Mouse (Mus musculus): Measurements from ENCODE around the gene Ptx4. TPM values are rescaled to one million over a fixed set of nuclear protein-coding genes. Genes with fewer than 3 reads are reported as not detected.

Gene Ptx4
- total and polyA plus RNA-seq, 2 experiments from 2014 or later, result 0.54 to 1.2 TPM

- Histone ChIP-seq H3K27me3 (ENCODE audit: insufficient read depth, low read length) (no peaks in the 10 kb centered on the region), H3K4me1 (ENCODE audit: insufficient read depth) (no peaks in the 10 kb centered on the region), H3K9ac (no peak overlapping the region), H3K4me2 (ENCODE audit: low read depth) (no peak overlapping the region), H3K9me3 (ENCODE audit: low read length) (no peaks in the 10 kb centered on the region), H3K27ac (ENCODE audit: low read depth, low read length) (no peak overlapping the region), H3K4me3 (ENCODE audit: low read depth, low read length) (no peak overlapping the region), H3K36me3 (ENCODE audit: insufficient read depth) (peaks cover 85% of the 10 kb centered on the region)
- 97% methylated on average over 11 of the region's 11 CpGs for WGBS
- ATAC-seq (no peak), DNase-seq (no peak)
- no peak for TF ChIP-seq CTCF (IDR thresholded peaks at IDR 0.05; ENCODE audit: low read depth)
Observed at GRCm38 (mm10) chr17:25101338-25101737, 19.2 kb upstream of the Ptx4 start.

GRCm38 (mm10) chr17:25107786-25108185 lies 12.8 kb upstream of the Ptx4 start:
- Histone ChIP-seq H3K4me2 (ENCODE audit: low read depth) (no peak overlapping the region), H3K4me1 (ENCODE audit: insufficient read depth) (no peaks in the 10 kb centered on the region), H3K9me3 (ENCODE audit: low read length) (no peaks in the 10 kb centered on the region), H3K27ac (ENCODE audit: low read depth, low read length) (no peak overlapping the region), H3K4me3 (ENCODE audit: low read depth, low read length) (no peak overlapping the region), H3K9ac (no peak overlapping the region), H3K36me3 (ENCODE audit: insufficient read depth) (peaks cover 75% of the 10 kb centered on the region), H3K27me3 (ENCODE audit: insufficient read depth, low read length) (no peaks in the 10 kb centered on the region)
- DNase-seq, result no peak
- WGBS, result 73% methylated on average over 16 of the region's 16 CpGs
- TF ChIP-seq CTCF (IDR thresholded peaks at IDR 0.05; ENCODE audit: low read depth), result no peak
- no peak for ATAC-seq

GRCm38 (mm10) chr17:25109578-25109977 lies 11.0 kb upstream of the Ptx4 start:
- H3K9ac ChIP-seq, result no peak overlapping the region
- no peaks in the 10 kb centered on the region for H3K9me3 ChIP-seq (ENCODE audit: low read length)
- H3K4me2 ChIP-seq (ENCODE audit: low read depth), result no peak overlapping the region
- peaks cover 57% of the 10 kb centered on the region for H3K36me3 ChIP-seq (ENCODE audit: insufficient read depth)
- peaks cover 1% of the 10 kb centered on the region; the same call in 1 of the 2 replicates for H3K4me1 ChIP-seq (ENCODE audit: insufficient read depth)
- no peak overlapping the region for H3K4me3 ChIP-seq (ENCODE audit: low read depth, low read length)
- no peaks in the 10 kb centered on the region for H3K27me3 ChIP-seq (ENCODE audit: insufficient read depth, low read length)
- peak; percentile 61 for TF ChIP-seq CTCF (IDR thresholded peaks at IDR 0.05; ENCODE audit: low read depth)
- no peak overlapping the region for H3K27ac ChIP-seq (ENCODE audit: low read depth, low read length)
- WGBS, result 82% methylated on average over 2 of the region's 2 CpGs
- ATAC-seq (no peak), DNase-seq (no peak)

- Histone ChIP-seq H3K9me3 (ENCODE audit: low read length) (no peaks in the 10 kb centered on the region), H3K36me3 (ENCODE audit: insufficient read depth) (peaks cover 47% of the 10 kb centered on the region), H3K27me3 (ENCODE audit: insufficient read depth, low read length) (no peaks in the 10 kb centered on the region), H3K4me2 (ENCODE audit: low read depth) (no peak overlapping the region), H3K4me3 (ENCODE audit: low read depth, low read length) (no peak overlapping the region), H3K9ac (no peak overlapping the region), H3K4me1 (ENCODE audit: insufficient read depth) (peaks cover 7% of the 10 kb centered on the region; the same call in 1 of the 2 replicates), H3K27ac (ENCODE audit: low read depth, low read length) (no peak overlapping the region)
- no peak for ATAC-seq
- 96% methylated on average over 6 of the region's 6 CpGs for WGBS
- DNase-seq, result no peak
- no peak for TF ChIP-seq CTCF (IDR thresholded peaks at IDR 0.05; ENCODE audit: low read depth)
Observed at GRCm38 (mm10) chr17:25110590-25110989, 10.0 kb upstream of the Ptx4 start.

GRCm38 (mm10) chr17:25111220-25111619 lies 9.3 kb upstream of the Ptx4 start:
- no peaks in the 10 kb centered on the region for H3K27me3 ChIP-seq (ENCODE audit: insufficient read depth, low read length)
- ATAC-seq (no peak), DNase-seq (no peak)
- no peak overlapping the region for H3K4me2 ChIP-seq (ENCODE audit: low read depth)
- H3K4me1 ChIP-seq (ENCODE audit: insufficient read depth), result peaks cover 8% of the 10 kb centered on the region; the same call in 1 of the 2 replicates
- TF ChIP-seq CTCF (IDR thresholded peaks at IDR 0.05; ENCODE audit: low read depth), result no peak
- H3K4me3 ChIP-seq (ENCODE audit: low read depth, low read length), result no peak overlapping the region
- H3K36me3 ChIP-seq (ENCODE audit: insufficient read depth), result peaks cover 40% of the 10 kb centered on the region
- no peak overlapping the region for H3K9ac ChIP-seq
- 86% methylated on average over 5 of the region's 5 CpGs for WGBS
- H3K9me3 ChIP-seq (ENCODE audit: low read length), result no peaks in the 10 kb centered on the region
- H3K27ac ChIP-seq (ENCODE audit: low read depth, low read length), result no peak overlapping the region

- Histone ChIP-seq H3K9ac (no peak overlapping the region), H3K27ac (ENCODE audit: low read depth, low read length) (peak overlapping the region; percentile 72)
Observed at GRCm38 (mm10) chr17:25111739-25112422, 8.7 kb upstream of the Ptx4 start.

GRCm38 (mm10) chr17:25112423-25112810 lies 8.1 kb upstream of the Ptx4 start:
- H3K27ac ChIP-seq (ENCODE audit: low read depth, low read length), result peak overlapping the region; percentile 72

More at GRCm38 (mm10) chr17:25111739-25112422, 8.7 kb upstream of the Ptx4 start:
- Histone ChIP-seq H3K4me2 (ENCODE audit: low read depth) (peak overlapping the region; percentile 17; the same call in 1 of the 2 replicates), H3K27me3 (ENCODE audit: insufficient read depth, low read length) (no peaks in the 10 kb centered on the region), H3K9me3 (ENCODE audit: low read length) (no peaks in the 10 kb centered on the region), H3K36me3 (ENCODE audit: insufficient read depth) (peaks cover 35% of the 10 kb centered on the region), H3K4me1 (ENCODE audit: insufficient read depth) (peaks cover 10% of the 10 kb centered on the region; the same call in 1 of the 2 replicates), H3K4me3 (ENCODE audit: low read depth, low read length) (no peak overlapping the region)
- DNase-seq (peak; percentile 79), ATAC-seq (peak; percentile 75)
- no peak for TF ChIP-seq CTCF (IDR thresholded peaks at IDR 0.05; ENCODE audit: low read depth)
- 68% methylated on average over 8 of the region's 8 CpGs for WGBS

More at GRCm38 (mm10) chr17:25112423-25112810, 8.1 kb upstream of the Ptx4 start:
- Histone ChIP-seq H3K9ac (no peak overlapping the region), H3K4me3 (ENCODE audit: low read depth, low read length) (no peak overlapping the region), H3K36me3 (ENCODE audit: insufficient read depth) (peaks cover 29% of the 10 kb centered on the region), H3K27me3 (ENCODE audit: insufficient read depth, low read length) (no peaks in the 10 kb centered on the region), H3K9me3 (ENCODE audit: low read length) (no peaks in the 10 kb centered on the region), H3K4me2 (ENCODE audit: low read depth) (peak overlapping the region; percentile 17; the same call in 1 of the 2 replicates), H3K4me1 (ENCODE audit: insufficient read depth) (peaks cover 10% of the 10 kb centered on the region; the same call in 1 of the 2 replicates)
- 79% methylated on average over 3 of the region's 3 CpGs for WGBS
- ATAC-seq (no peak), DNase-seq (no peak)
- no peak for TF ChIP-seq CTCF (IDR thresholded peaks at IDR 0.05; ENCODE audit: low read depth)

Measured in forebrain, postnatal 0 days (tissue).